Mouse (Mus musculus) erythroblast, adult 5-6 weeks (primary cell): ENCODE data around the gene Itih2. TPM values are rescaled to one million over a fixed set of nuclear protein-coding genes. Genes with fewer than 3 reads are reported as not detected.

ENCODE experiments used
- ATAC-seq: replicated peaks from 2 replicates; pipeline ENCODE4 v1.8.0; 2016; ENCODE audit warnings: moderate number of reproducible peaks, mild to moderate bottlenecking, moderate TSS enrichment, inconsistent platforms; ENCODE audit not compliant: poor library complexity, low FRiP score, severe bottlenecking
- total RNA-seq, 2 experiments: library from RNA; stranded (forward) in 1 of 2; stranded (reverse) in 1 of 2; fragments of 150-400 nt in 1 of 2; fragments of 200-764, 138-1000 nt in 1 of 2; gene quantifications; 2 replicates each; pipeline versions ENCODE4 v1.2.3 to v1.2.4; 2015 to 2017; ENCODE audit warnings: low replicate concordance in 2 of 2

The Itih2 gene
- total RNA-seq, 2 experiments from 2014 or later = not detected

DNA sequence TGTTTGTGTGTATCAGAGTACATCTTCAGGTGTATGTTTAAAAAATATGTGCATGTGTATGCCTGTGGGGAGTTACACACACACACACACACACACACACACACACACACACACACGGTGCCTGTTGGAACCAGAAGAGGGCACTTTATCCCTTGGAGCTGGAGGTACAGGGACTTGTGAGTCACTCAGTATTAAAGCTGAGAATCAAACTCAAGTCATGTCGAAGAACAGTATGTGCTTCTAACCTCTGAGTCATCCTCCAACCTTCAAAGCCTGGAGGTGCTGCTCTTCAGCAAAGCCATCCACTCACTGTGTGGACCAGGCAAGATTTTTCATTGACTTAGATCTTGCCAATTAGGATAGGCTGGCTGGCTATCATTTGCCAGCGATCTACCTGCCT, 9.4 kb downstream of the Itih2 start:
- ATAC-seq = no peak

GRCm38 (mm10) chr2:10119276-10119675, 11.9 kb downstream of the Itih2 start:
- ATAC-seq = no peak

DNA sequence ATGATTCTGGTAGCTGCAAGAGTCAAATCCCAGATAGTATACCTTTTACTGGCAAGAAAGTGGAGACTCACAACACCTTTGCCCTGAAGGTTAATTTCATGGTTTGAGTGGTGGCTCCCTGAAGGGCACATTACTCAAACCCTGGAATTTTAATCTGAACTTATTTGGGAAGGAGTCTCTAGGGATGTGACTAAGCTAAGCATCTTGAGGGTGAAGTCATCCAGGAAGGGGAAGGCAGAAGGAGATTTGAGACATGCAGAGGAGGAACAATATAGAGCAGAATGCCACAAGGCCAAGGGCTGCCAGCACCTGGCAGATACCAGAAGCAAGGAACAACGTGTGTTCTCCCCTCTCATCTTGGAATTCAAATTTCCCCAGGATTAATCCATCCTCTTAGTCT, 12.4 kb downstream of the Itih2 start:
- no peak for ATAC-seq

GRCm38 (mm10) chr2:10108535-10109189, 22.5 kb downstream of the Itih2 start:
- ATAC-seq = no peak

DNA sequence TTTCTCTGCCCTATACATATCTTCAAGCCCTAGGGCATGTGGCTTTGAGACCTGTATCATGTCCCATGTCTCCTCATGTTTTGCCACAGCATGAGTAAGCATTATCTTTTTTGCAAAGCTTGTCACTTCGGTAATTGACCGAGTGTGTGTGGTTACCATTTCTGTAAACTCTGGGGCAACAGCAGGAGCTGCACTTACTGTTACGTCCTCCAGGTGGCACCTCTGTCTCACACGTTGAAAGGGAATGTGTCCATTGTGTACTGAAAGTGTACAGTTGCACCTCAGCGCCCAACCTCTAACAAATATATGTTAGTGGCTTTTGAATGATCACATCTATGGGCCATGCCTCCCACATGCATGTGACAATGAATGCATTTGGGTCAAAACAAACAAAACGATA, 30.0 kb downstream of the Itih2 start:
- peak; percentile 76 for ATAC-seq

GRCm38 (mm10) chr2:10100471-10100870, 30.7 kb downstream of the Itih2 start:
- ATAC-seq = no peak

GRCm38 (mm10) chr2:10098598-10099215, 32.5 kb downstream of the Itih2 start:
- ATAC-seq = no peak

GRCm38 (mm10) chr2:10094327-10095100, 36.7 kb downstream of the Itih2 start:
- no peak for ATAC-seq

DNA sequence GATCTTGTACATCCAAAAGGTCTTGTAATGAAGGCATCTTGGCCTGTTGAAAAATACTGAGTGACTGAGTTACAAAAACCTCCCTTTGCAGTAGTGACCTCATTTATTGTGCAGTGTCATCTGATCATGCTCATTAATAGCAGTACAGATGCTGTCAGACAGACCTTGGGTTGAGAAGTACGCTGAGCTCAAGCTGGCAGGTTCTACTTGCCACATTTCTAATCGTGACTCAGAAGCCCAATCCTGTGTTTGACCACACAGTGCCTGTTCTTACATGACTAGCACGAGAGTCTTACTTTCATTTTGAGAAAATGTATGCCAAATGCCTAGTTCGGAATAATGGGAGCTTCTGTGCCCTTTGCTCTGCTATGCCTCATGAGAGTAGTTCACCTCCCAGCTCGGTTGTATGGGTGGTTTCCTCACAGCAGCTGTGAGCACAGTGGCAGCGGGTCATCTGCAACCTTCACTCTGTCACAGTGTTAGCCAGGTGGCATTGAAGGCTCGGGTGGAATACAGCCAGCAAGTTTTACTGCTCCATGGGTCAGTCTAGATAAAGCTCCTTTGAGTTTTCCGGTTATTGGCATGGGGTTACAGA, 43.8 kb downstream of the Itih2 start:
- no peak for ATAC-seq

DNA sequence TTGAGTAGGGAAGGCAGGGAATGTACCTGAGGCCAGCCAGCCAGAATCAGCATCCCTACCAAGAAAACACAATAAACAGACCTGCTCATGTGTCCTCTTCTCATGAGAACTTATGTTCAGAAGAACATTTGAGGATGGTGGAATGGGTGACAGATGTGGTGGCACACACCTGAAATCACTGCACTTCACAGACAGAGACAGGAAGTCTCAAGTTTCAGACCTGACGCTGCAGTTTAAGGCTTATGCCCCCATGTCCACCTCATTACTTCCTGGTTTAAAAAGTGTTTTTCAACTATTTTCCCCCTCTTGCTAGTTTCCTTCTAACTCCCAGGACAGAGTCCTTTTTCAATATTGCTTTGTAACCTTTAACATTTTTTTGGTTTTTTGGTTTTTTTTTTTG, 48.5 kb downstream of the Itih2 start:
- ATAC-seq = no peak

- ATAC-seq = peak; percentile 55
These were observed 49.6 kb downstream of the Itih2 start for GRCm38 (mm10) chr2:10081453-10082080.

DNA sequence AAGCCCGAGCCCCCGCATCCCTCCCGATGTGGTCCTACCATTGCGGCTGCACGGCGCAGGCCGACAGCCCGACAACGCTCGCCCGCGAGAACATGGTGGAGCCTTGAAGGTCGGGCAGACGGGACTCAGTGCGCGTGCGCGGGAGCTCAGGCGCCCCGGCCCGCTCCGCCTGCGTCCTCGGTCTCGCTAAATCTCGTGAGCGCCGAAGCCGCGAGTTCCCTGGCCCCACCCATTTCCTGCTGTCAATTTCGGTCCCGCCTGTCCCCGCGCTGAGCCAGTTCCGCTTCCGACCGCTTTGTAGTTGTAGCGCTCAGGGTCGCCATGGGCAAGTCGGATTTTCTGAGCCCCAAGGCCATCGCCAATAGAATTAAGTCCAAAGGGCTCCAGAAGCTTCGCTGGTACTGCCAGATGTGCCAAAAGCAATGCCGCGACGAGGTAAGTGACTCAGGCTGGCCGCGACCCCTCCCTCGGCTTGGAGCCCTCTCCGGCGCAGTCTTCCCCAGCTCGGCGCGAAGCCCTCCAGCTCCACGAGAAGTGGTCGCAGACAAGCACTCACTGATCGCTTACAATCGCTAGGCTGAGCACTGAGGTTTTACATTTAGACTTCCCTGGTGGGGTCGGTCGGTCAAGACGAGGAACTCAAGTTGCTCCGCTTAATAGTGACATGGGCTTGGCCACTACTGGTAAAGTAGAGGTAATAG, 50.7 kb downstream of the Itih2 start, which contains the start of the genes Atp5c1 and Kin:
Gene Atp5c1, minus strand, starts transcription at position 201 of the 701 bp plus-strand sequence.
Gene Kin, plus strand, starts transcription at position 284 of the 701 bp plus-strand sequence.
- peak; percentile 92 for ATAC-seq

DNA sequence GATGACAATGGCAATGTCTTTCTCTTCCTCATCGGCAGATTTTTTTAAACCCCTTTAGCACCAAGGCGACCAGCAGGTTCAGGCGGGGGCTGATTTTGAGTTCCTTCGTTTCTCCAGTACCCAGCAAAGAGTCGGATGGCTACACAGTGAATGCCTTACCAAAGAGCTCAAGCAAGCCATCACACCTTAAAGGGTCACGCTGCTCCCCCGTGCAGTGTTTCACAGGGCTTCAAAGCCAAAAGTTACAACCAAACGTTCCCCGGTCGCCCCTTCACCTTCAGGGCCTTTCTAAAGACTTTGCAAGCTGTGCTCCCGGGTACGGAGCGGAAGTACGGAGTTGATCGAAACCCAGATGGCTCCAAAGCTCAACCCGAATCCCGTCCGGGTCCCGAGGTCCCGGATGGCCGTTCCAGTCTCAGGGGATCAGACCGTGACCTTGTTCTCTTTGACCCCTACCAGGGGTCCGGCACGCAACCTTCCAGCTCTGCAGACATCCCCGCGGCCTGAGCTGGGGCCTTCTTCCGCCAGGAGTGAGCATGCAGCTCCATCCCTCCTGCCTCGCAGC, 51.4 kb downstream of the Itih2 start:
- ATAC-seq = peak; percentile 22

- ATAC-seq = no peak
These were observed 54.5 kb downstream of the Itih2 start for GRCm38 (mm10) chr2:10076675-10077074.

DNA sequence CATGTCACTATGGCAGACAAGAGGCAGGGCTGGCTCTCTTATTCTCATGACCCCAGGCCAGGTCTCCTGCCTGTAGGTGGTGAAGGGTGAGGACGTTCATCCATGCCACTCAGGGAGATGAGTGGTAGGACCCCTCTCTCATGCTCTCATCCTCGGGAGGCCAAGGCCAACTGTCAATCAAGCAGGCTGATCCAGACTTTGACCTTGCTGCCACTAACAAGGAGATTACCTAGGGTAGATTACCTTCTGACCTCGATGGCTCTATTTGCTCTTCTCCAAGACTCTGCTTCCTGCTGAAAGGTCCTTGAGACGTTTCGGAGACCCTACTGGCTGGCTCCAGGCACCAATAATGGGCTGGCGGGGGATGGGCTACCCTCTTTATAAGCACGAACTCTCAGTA, 56.7 kb downstream of the Itih2 start:
- no peak for ATAC-seq

GRCm38 (mm10) chr2:10071751-10072150, 59.4 kb downstream of the Itih2 start:
- no peak for ATAC-seq

DNA sequence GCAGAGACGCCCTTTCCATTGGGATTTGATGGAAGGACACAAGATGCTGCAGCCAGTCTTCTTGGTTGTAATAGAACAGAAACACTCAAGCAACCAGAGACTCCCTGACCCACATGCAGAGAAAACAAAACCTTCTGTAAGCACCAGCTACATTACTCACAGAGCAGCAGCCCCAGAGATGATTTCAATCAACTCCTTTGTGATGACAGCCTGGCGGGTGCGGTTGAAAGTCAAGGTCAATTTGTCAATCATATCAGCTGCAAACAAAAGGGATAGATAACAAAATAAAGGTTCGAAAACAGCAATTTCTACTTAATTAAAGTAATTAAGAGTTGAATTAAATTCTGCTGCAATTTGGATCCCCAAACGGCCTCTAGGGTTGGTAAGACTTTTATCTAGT, 72.4 kb downstream of the Itih2 start:
- ATAC-seq = no peak

- no peak for ATAC-seq
These were observed 79.2 kb downstream of the Itih2 start for GRCm38 (mm10) chr2:10051996-10052395.

GRCm38 (mm10) chr2:10050878-10051277, 80.3 kb downstream of the Itih2 start:
- no peak for ATAC-seq
